ENCODE assay signal across 10 mouse cellular contexts in the genomic region with DNA sequence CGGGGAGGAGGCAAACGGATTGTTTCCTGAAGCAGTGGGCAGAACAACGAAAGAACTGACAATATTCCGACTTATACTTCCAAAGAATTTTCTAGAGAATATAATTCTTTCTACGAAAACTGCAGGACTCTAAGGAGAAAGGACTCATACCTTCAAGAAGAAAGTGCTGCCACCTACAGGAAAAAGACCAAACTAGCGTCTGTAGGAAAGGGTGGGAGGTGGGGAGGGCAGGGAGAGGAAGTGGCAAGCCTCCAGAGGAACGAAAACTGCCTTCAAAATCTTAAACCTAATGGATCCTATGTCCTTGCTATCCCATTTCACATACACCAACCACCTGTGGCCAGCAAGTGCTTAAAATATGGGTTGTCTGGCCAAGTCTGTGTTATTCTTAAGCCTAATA. TPM values are rescaled to one million over a fixed set of nuclear protein-coding genes. Genes with fewer than 3 reads are reported as not detected.
DNase-seq lines count a peak whose midpoint lies in the region; ATAC-seq and TF ChIP-seq lines count a peak whose summit lies in the region.
"Not testable (repeated sequence)": the region's sequence is repeated elsewhere in the genome, so short reads cannot be mapped to it uniquely, and the experiment has no call there.
"Had no signal": no experiment of that assay in that cellular context is flagged by ENCODE, and none has a peak within 500 bp of the region (broad histone marks: within the 10 kb centered on the region; RNA-seq: fewer than 3 reads in every experiment).

No protein-coding gene starts in this region.

- peak; percentile 16 for TF ChIP-seq RAD21 in MEL (IDR thresholded peaks at IDR 0.05; ENCODE audit: low read depth, low read length)

- peak; percentile 64; the same call in 1 of the 2 replicates for ATAC-seq in cerebellum, adult (ENCODE audit: insufficient number of reproducible peaks, low FRiP score, low TSS enrichment)
- ATAC-seq in forebrain, embryonic 12.5 days (ENCODE audit: low FRiP score), result 0 out of 2 replicates have a peak, but pooled peaks have one; percentile 23
- not testable (repeated sequence) for ATAC-seq in intestine, postnatal 0 days
- peak; percentile 93 for ATAC-seq in megakaryocyte-erythroid progenitor cell, adult 5-6 weeks (replicated peaks; ENCODE audit: low FRiP score, low TSS enrichment, poor library complexity, severe bottlenecking)

- H3K4me3 ChIP-seq in MEL (ENCODE audit: control insufficient read depth in 1 of 2, insufficient read depth in 1 of 2, low read depth in 2 of 2, low read length in 2 of 2); forebrain, embryonic 12.5 days (replicated peaks); intestine, postnatal 0 days (ENCODE audit: low read depth, low read length); left cerebral cortex, adult 2 months: not testable (repeated sequence)

- H3K27me3 ChIP-seq in MEL (ENCODE audit: control insufficient read depth in 1 of 2, insufficient read depth in 2 of 2, low read length in 2 of 2); forebrain, embryonic 12.5 days; intestine, postnatal 0 days (replicated peaks; ENCODE audit: control insufficient read depth, insufficient read depth, low read length): not testable (repeated sequence)

- not testable (repeated sequence) for H3K9ac ChIP-seq in MEL (ENCODE audit: control insufficient read depth, low read depth, low read length, poor library complexity, severe bottlenecking); forebrain, embryonic 12.5 days; intestine, postnatal 0 days (ENCODE audit: low read depth, low read length)

- H3K9me3 ChIP-seq in MEL (replicated peaks; ENCODE audit: insufficient read depth, low read length); forebrain, embryonic 12.5 days; intestine, postnatal 0 days (ENCODE audit: control insufficient read depth): not testable (repeated sequence)

- TF ChIP-seq EP300 in MEL (IDR thresholded peaks at IDR 0.05; ENCODE audit: low read depth in 1 of 2, low read length in 2 of 2), result not testable (repeated sequence)

- TF ChIP-seq POLR2A in MEL (IDR thresholded peaks at IDR 0.05; ENCODE audit: control insufficient read depth in 1 of 2, insufficient read depth in 1 of 2, low read depth in 1 of 2, low read length in 2 of 2, poor library complexity in 1 of 2), result not testable (repeated sequence)

- intact Hi-C loops in left cerebral cortex, adult 2 months (cut with DNase I), result not testable (repeated sequence)

- TF ChIP-seq CTCF in MEL (IDR thresholded peaks at IDR 0.05 in 2 of 3, conservative IDR thresholded peaks at IDR 0.05 in 1 of 3; ENCODE audit: control insufficient read depth in 1 of 3, insufficient read depth in 1 of 3, low read depth in 2 of 3, low read length in 3 of 3, poor library complexity in 1 of 3, severe bottlenecking in 1 of 3), result peak in 2 of 3 experiments; percentile 9 to 26; a peak in 2 of 6 replicates
- TF ChIP-seq CTCF in intestine, postnatal 0 days (IDR thresholded peaks at IDR 0.05; ENCODE audit: low read depth), result 0 out of 2 replicates have a peak, but pooled peaks have one; percentile 4
- peak; percentile 16 for TF ChIP-seq CTCF in left cerebral cortex, adult 2 months (IDR thresholded peaks at IDR 0.05)

- H3K27ac ChIP-seq in MEL (ENCODE audit: control insufficient read depth, low read depth, low read length); forebrain, embryonic 12.5 days; intestine, postnatal 0 days (ENCODE audit: low read depth, low read length); left cerebral cortex, adult 2 months: not testable (repeated sequence)

- not testable (repeated sequence) for H3K4me1 ChIP-seq in MEL (ENCODE audit: control insufficient read depth in 1 of 2, insufficient read depth in 2 of 2, low read length in 2 of 2); forebrain, embryonic 12.5 days; intestine, postnatal 0 days (replicated peaks; ENCODE audit: control insufficient read depth, insufficient read depth, low read length)

- WGBS in forebrain, embryonic 12.5 days, result 43% methylated on average over 7 of the region's 7 CpGs
- 40% methylated on average over 7 of the region's 7 CpGs for WGBS in intestine, postnatal 0 days

- H3K4me2 ChIP-seq in forebrain, embryonic 12.5 days; intestine, postnatal 0 days (replicated peaks; ENCODE audit: low read depth): not testable (repeated sequence)

- H3K36me3 ChIP-seq in MEL (ENCODE audit: control insufficient read depth in 1 of 2, insufficient read depth in 2 of 2, low read length in 2 of 2); forebrain, embryonic 12.5 days (replicated peaks); intestine, postnatal 0 days (ENCODE audit: control insufficient read depth, insufficient read depth): not testable (repeated sequence)

- not testable (repeated sequence) for H3K79me2 ChIP-seq in MEL (ENCODE audit: control insufficient read depth, insufficient read depth, low read length, poor library complexity)

- DNase-seq in 3T3-L1 (ENCODE audit: low read depth, low spot score) (peak; percentile 14), MEL (ENCODE audit: low read depth, low spot score) (peak; percentile 8)
- DNase-seq in left cerebral cortex, adult 2 months (ENCODE audit: extremely low spot score in 1 of 2, low spot score in 2 of 2), result not testable (repeated sequence)

TF ChIP-seq in MEL, 35 proteins besides CTCF, POLR2A, EP300 and RAD21:
- peak; percentile 13; the same call in 1 of the 2 replicates for TF ChIP-seq SMC3 (IDR thresholded peaks at IDR 0.05; ENCODE audit: low read depth, low read length)

RNA-seq across cellular contexts. Expression of a gene that starts 31.7 kb away (rescaled TPM):
- total RNA-seq in MEL (2012; rRNA removed), result not detected in 2 replicates
- polyA plus RNA-seq in MEL (2012; ENCODE audit: insufficient read depth in 1 of 2, insufficient read length in 2 of 2, low read depth in 1 of 2, low replicate concordance in 2 of 2, missing spikeins in 1 of 2), result not detected
- 26.6 and 27.8 TPM in 2 replicates for polyA plus RNA-seq in forebrain, embryonic 12.5 days (2016; fragmentation: Nextera tagmentation; extraction: Ambion mirVana)
- polyA plus RNA-seq in intestine, postnatal 0 days (2015; fragmentation: Nextera tagmentation; extraction: Ambion mirVana), result 2.1 and 2.3 TPM in 2 replicates
- 10 to 100 TPM; 17.1 to 17.4 TPM for total RNA-seq in left cerebral cortex, adult 2 months (2021)
- not detected in 2 replicates for total RNA-seq in megakaryocyte-erythroid progenitor cell, adult 5-6 weeks (2014; fragmentation: Nextera tagmentation)
- not detected in 2 replicates for total RNA-seq in megakaryocyte-erythroid progenitor cell, adult 5-6 weeks (2017)
- total RNA-seq: G1E; gastrocnemius, adult 8-10 months; heart, adult 18-20 months had no signal
- polyA plus RNA-seq: G1E had no signal

Comparison
In these comparisons a context has a peak if more than half of its experiments do, and no peak if none do; other contexts are left out.
1. RNA of a gene that starts 31.7 kb away (total RNA-seq): 17.1 to 17.4 TPM in left cerebral cortex, adult 2 months; not detected in MEL and not detected in megakaryocyte-erythroid progenitor cell, adult 5-6 weeks; every median in the first group is over 10 times any median in the second.
2. Peak in every context shown above with its lines, with median percentiles within 50 percentile points of each other: CTCF ChIP-seq.